Mouse (Mus musculus) heart, postnatal 0 days (tissue): Measurements from ENCODE around the gene Klf5. TPM values are rescaled to one million over a fixed set of nuclear protein-coding genes. Genes with fewer than 3 reads are reported as not detected.

Source experiments
- ATAC-seq: fragments of 200-750 bp; cut with Nextera tagmentation; 2 replicates; pipeline ENCODE4 v1.8.0; 2017; ENCODE audit warnings: low read depth, moderate number of reproducible peaks, moderate library complexity; ENCODE audit not compliant: insufficient read depth
- DNase-seq: peaks from one replicate; pipeline ENCODE4 v3.0.0-alpha.2; 2016; ENCODE audit warnings: low spot score
- H3K27ac ChIP-seq: fragments of 300-500 bp; sonication (generic); 2 replicates; pipeline ENCODE4 v1.5.1; 2014; ENCODE audit warnings: low read depth, mild to moderate bottlenecking
- H3K27me3 ChIP-seq: fragments of 300-500 bp; sonication (generic); 2 replicates; pipeline ENCODE4 v1.6.1; 2014; ENCODE audit warnings: low read length, mixed read lengths; ENCODE audit not compliant: control insufficient read depth, insufficient read depth
- H3K36me3 ChIP-seq: fragments of 300-500 bp; sonication (generic); replicated peaks from 2 replicates; pipeline ENCODE4 v1.6.1; 2014; ENCODE audit warnings: low read length, mixed read lengths; ENCODE audit not compliant: control insufficient read depth, insufficient read depth
- H3K4me1 ChIP-seq: fragments of 300-500 bp; sonication (generic); 2 replicates; pipeline ENCODE4 v1.6.1; 2014; ENCODE audit warnings: antibody characterized with exemption; ENCODE audit not compliant: control insufficient read depth, insufficient read depth
- H3K4me2 ChIP-seq: fragments of 300-500 bp; sonication (generic); 2 replicates; pipeline ENCODE4 v1.6.1; 2014; ENCODE audit warnings: low read depth, mild to moderate bottlenecking, low read length, moderate library complexity
- H3K4me3 ChIP-seq: fragments of 300-500 bp; sonication (generic); 2 replicates; pipeline ENCODE4 v1.5.1; 2014; ENCODE audit warnings: low read depth, low read length
- H3K9ac ChIP-seq: fragments of 300-500 bp; sonication (generic); replicated peaks from 2 replicates; pipeline ENCODE4 v1.6.1; 2014; ENCODE audit warnings: low read depth, low read length, mixed read lengths
- H3K9me3 ChIP-seq: fragments of 300-500 bp; sonication (generic); replicated peaks from 2 replicates; pipeline ENCODE4 v1.6.1; 2016; ENCODE audit warnings: low read length; ENCODE audit not compliant: control insufficient read depth
- CTCF ChIP-seq: IDR thresholded peaks from 2 replicates; pipeline ENCODE4 v1.5.1; 2016; ENCODE audit warnings: antibody characterized with exemption, control low read depth, low read depth
- EP300 ChIP-seq: IDR thresholded peaks from 2 replicates; pipeline ENCODE4 v1.6.1; 2016; ENCODE audit warnings: antibody characterized with exemption, low read depth
- WGBS: fragments of 180-500 bp; shearing (Covaris S2); extraction: QIAGEN DNeasy Blood & Tissue Kit; methylation state at CpG from one replicate; pipeline ENCODE4 v1.1.7; 2014; 5-methylcytosine and 5-hydroxymethylcytosine counted together
- polyA plus RNA-seq: library from polyadenylated mRNA; unstranded; fragments of >200 nt; fragmentation: Nextera tagmentation; extraction: Ambion mirVana; gene quantifications from 2 replicates; pipeline ENCODE4 v1.2.1, GENCODE M21; 2015
- total RNA-seq: library from RNA; depleted of rRNA; stranded (reverse); fragments of >200 nt; gene quantifications from 2 replicates; pipeline ENCODE4 v1.2.3, GENCODE M21; 2014; ENCODE audit warnings: low replicate concordance

Klf5 gene
- total and polyA plus RNA-seq, 2 experiments from 2014 or later = 0.11 to 0.83 TPM

DNA sequence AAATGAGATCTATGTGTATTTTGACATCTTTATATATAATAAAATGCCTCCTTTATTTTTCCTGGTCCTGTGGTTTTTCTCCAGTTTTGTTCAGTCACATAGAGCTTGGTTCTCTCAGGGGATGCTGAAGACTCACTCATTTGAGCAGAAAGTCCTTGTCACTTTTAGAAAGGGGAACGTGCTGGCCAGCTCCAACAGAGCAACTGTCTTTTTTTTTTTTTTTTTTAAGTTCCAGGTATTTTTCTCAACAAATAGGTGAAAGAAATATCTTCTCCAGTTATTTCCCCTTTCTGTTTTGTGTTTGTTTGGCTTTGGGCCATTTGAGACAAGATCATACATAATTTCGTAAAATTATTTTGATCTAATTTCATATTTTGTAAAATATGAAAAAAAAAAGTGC, 24.4 kb upstream of the Klf5 start:
- DNase-seq = no peak
- ATAC-seq = no peak
- WGBS = 67% methylated on average over 2 of the region's 2 CpGs

GRCm38 (mm10) chr14:99275827-99276226, 22.7 kb upstream of the Klf5 start:
- Histone ChIP-seq H3K4me3 (no peak overlapping the region), H3K27me3 (no peaks in the 10 kb centered on the region), H3K27ac (no peak overlapping the region), H3K4me1 (no peaks in the 10 kb centered on the region), H3K4me2 (no peak overlapping the region), H3K9ac (no peak overlapping the region), H3K36me3 (no peaks in the 10 kb centered on the region), H3K9me3 (no peaks in the 10 kb centered on the region)
- WGBS = 51% methylated on average over 4 of the region's 4 CpGs
- no peak for TF ChIP-seq CTCF
- TF ChIP-seq EP300 = no peak
- no peak for DNase-seq
- ATAC-seq = no peak

More for the DNA sequence above, 24.4 kb upstream of the Klf5 start:
- no peak overlapping the region for H3K9ac ChIP-seq
- no peaks in the 10 kb centered on the region for H3K9me3 ChIP-seq
- H3K4me1 ChIP-seq = no peaks in the 10 kb centered on the region
- TF ChIP-seq EP300 (no peak), CTCF (no peak)
- H3K27me3 ChIP-seq = no peaks in the 10 kb centered on the region
- no peak overlapping the region for H3K27ac ChIP-seq
- no peaks in the 10 kb centered on the region for H3K36me3 ChIP-seq
- no peak overlapping the region for H3K4me2 ChIP-seq
- H3K4me3 ChIP-seq = no peak overlapping the region

DNA sequence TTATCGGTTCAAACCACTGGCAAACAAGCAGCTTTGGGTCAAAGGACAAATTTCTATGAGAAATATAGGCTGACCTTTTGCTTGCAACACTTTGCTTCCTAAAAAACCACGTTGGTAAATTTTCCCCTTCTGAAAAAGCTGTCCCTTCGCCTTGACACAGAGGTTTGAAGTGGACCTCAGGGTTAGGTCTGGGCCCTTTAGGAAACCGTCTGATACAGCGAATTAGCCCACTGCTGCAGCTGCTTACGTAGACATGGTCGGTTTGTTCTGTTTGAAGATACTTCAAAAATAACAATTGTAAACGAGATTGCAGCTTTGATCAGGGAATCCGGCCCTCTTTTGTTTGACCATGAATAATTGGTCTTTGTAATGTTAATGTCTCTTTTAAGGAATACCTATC, 20.2 kb upstream of the Klf5 start:
- Histone ChIP-seq H3K9me3 (no peaks in the 10 kb centered on the region), H3K4me1 (no peaks in the 10 kb centered on the region), H3K27me3 (no peaks in the 10 kb centered on the region), H3K36me3 (no peaks in the 10 kb centered on the region), H3K4me3 (no peak overlapping the region), H3K4me2 (no peak overlapping the region), H3K27ac (no peak overlapping the region), H3K9ac (no peak overlapping the region)
- 64% methylated on average over 9 of the region's 9 CpGs for WGBS
- TF ChIP-seq CTCF (no peak), EP300 (no peak)
- no peak for ATAC-seq
- DNase-seq = no peak

GRCm38 (mm10) chr14:99278763-99279486, 19.6 kb upstream of the Klf5 start:
- 53% methylated on average over 12 of the region's 12 CpGs for WGBS
- DNase-seq = no peak
- TF ChIP-seq CTCF (no peak), EP300 (no peak)

GRCm38 (mm10) chr14:99280399-99280798, 18.1 kb upstream of the Klf5 start:
- H3K27me3 ChIP-seq = no peaks in the 10 kb centered on the region
- ATAC-seq (no peak), DNase-seq (no peak)
- no peaks in the 10 kb centered on the region for H3K9me3 ChIP-seq
- H3K27ac ChIP-seq = no peak overlapping the region
- H3K4me1 ChIP-seq = no peaks in the 10 kb centered on the region
- 81% methylated on average over 5 of the region's 5 CpGs for WGBS
- H3K4me2 ChIP-seq = no peak overlapping the region
- H3K9ac ChIP-seq = no peak overlapping the region
- no peak overlapping the region for H3K4me3 ChIP-seq
- H3K36me3 ChIP-seq = no peaks in the 10 kb centered on the region
- TF ChIP-seq EP300 = no peak
- no peak for TF ChIP-seq CTCF

More at GRCm38 (mm10) chr14:99278763-99279486, 19.6 kb upstream of the Klf5 start:
- Histone ChIP-seq H3K27me3 (no peaks in the 10 kb centered on the region), H3K9me3 (no peaks in the 10 kb centered on the region), H3K27ac (no peak overlapping the region), H3K9ac (no peak overlapping the region), H3K4me1 (no peaks in the 10 kb centered on the region), H3K4me3 (no peak overlapping the region), H3K36me3 (no peaks in the 10 kb centered on the region), H3K4me2 (no peak overlapping the region)
- no peak for ATAC-seq
